Mouse (Mus musculus): Measurements from ENCODE around the gene Wdsub1. TPM values are rescaled to one million over a fixed set of nuclear protein-coding genes. Genes with fewer than 3 reads are reported as not detected.
A peak's percentile ranks its signal among the peaks of the same experiment; 100 is the strongest.

The Wdsub1 gene
- total RNA-seq, 2 experiments from 2014 or later, result 11.8 to 13.0 TPM

- DNase-seq, result peak; percentile 34
Observed at GRCm38 (mm10) chr2:59841189-59841939, 41.0 kb downstream of the Wdsub1 start.

- no peak for DNase-seq
Observed at GRCm38 (mm10) chr2:59840191-59840590, 42.2 kb downstream of the Wdsub1 start.

GRCm38 (mm10) chr2:59839755-59840154 is 42.6 kb downstream of the Wdsub1 start:
- DNase-seq, result no peak

GRCm38 (mm10) chr2:59838825-59839224 is 43.6 kb downstream of the Wdsub1 start:
- peak; percentile 37 for DNase-seq

- DNase-seq, result no peak
Observed at GRCm38 (mm10) chr2:59831831-59832230, 50.6 kb downstream of the Wdsub1 start.

- no peak for DNase-seq
Observed at GRCm38 (mm10) chr2:59830940-59831339, 51.5 kb downstream of the Wdsub1 start.

GRCm38 (mm10) chr2:59830151-59830550 is 52.2 kb downstream of the Wdsub1 start:
- DNase-seq, result peak; percentile 63

- no peak for DNase-seq
Observed at GRCm38 (mm10) chr2:59829718-59830117, 52.7 kb downstream of the Wdsub1 start.

GRCm38 (mm10) chr2:59828777-59829508 is 53.4 kb downstream of the Wdsub1 start:
- peak; percentile 83 for DNase-seq

- DNase-seq, result no peak
Observed at GRCm38 (mm10) chr2:59828103-59828655, 54.2 kb downstream of the Wdsub1 start.

- no peak for DNase-seq
Observed at GRCm38 (mm10) chr2:59825380-59825779, 57.0 kb downstream of the Wdsub1 start.

GRCm38 (mm10) chr2:59824289-59824688 is 58.1 kb downstream of the Wdsub1 start:
- peak; percentile 34 for DNase-seq

- DNase-seq, result no peak
Observed at GRCm38 (mm10) chr2:59821044-59821443, 61.3 kb downstream of the Wdsub1 start.

- DNase-seq, result no peak
Observed at GRCm38 (mm10) chr2:59820088-59820487, 62.3 kb downstream of the Wdsub1 start.

- no peak for DNase-seq
Observed at GRCm38 (mm10) chr2:59819415-59819814, 63.0 kb downstream of the Wdsub1 start.

GRCm38 (mm10) chr2:59818663-59819062 is 63.7 kb downstream of the Wdsub1 start:
- DNase-seq, result no peak

- no peak for DNase-seq
Observed at GRCm38 (mm10) chr2:59814997-59815396, 67.4 kb downstream of the Wdsub1 start.

GRCm38 (mm10) chr2:59813457-59813856 is 68.9 kb downstream of the Wdsub1 start:
- no peak for DNase-seq

GRCm38 (mm10) chr2:59812641-59813040 is 69.8 kb downstream of the Wdsub1 start:
- no peak for DNase-seq

GRCm38 (mm10) chr2:59811247-59811646 is 71.1 kb downstream of the Wdsub1 start:
- no peak for DNase-seq

- no peak for DNase-seq
Observed at GRCm38 (mm10) chr2:59810039-59810438, 72.4 kb downstream of the Wdsub1 start.

GRCm38 (mm10) chr2:59808608-59809007 is 73.8 kb downstream of the Wdsub1 start:
- no peak for DNase-seq

- no peak for DNase-seq
Observed at GRCm38 (mm10) chr2:59806038-59806437, 76.4 kb downstream of the Wdsub1 start.

Data from gastrocnemius, postnatal 25 days (tissue).